Mouse (Mus musculus) stomach, embryonic 16.5 days (tissue): ENCODE measurements around the gene Smarca4. TPM values are rescaled to one million over a fixed set of nuclear protein-coding genes. Genes with fewer than 3 reads are reported as not detected.

ENCODE experiments used
- microRNA counts: library from miRNA; unstranded; fragments of <30 nt; microRNA quantifications from one replicate; lab custom pipeline; 2016
- microRNA-seq: library from miRNA; unstranded; fragments of <30 nt; microRNA quantifications from one replicate; pipeline ENCODE4, GENCODE M21; 2016
- polyA plus RNA-seq: library from polyadenylated mRNA; unstranded; fragments of >200 nt; fragmentation: Nextera tagmentation; extraction: Ambion mirVana; gene quantifications from 2 replicates; pipeline ENCODE4 v1.2.1, GENCODE M21; 2015

The Smarca4 gene
- polyA plus RNA-seq, 1 experiment from 2014 or later = 63.2 TPM

MicroRNAs within 50 kb of the gene (microRNA counts, 519-probe panel; counts per million panel counts)
- microRNA mmu-miR-1946b (lab: Ali Mortazavi, UCI) = not detected

Small RNA genes within 50 kb of the gene (microRNA-seq; reads per million reads assigned to microRNA genes)
- gene Mir1946b = not detected

Other genes starting within 250 kb of the Smarca4 start
- 144 and 147 TPM in 2 replicates for gene Ilf3, start 248.3 kb upstream of the Smarca4 start, polyA plus RNA-seq
- gene Qtrt1, start 204.3 kb upstream of the Smarca4 start, polyA plus RNA-seq = 51.1 and 51.4 TPM in 2 replicates
- gene Dnm2, start 191.3 kb upstream of the Smarca4 start, polyA plus RNA-seq = 81.4 and 97.2 TPM in 2 replicates
- 78.5 and 80.6 TPM in 2 replicates for gene Tmed1, start 105.9 kb upstream of the Smarca4 start, polyA plus RNA-seq
- 5.9 and 6.0 TPM in 2 replicates for gene AB124611, start 90.0 kb upstream of the Smarca4 start, polyA plus RNA-seq
- gene Carm1, start 69.3 kb upstream of the Smarca4 start, polyA plus RNA-seq = 15.6 and 16.1 TPM in 2 replicates
- 19.9 and 22.9 TPM in 2 replicates for gene Timm29, start 23.4 kb upstream of the Smarca4 start, polyA plus RNA-seq
- 34.0 and 39.4 TPM in 2 replicates for gene Yipf2, start 23.3 kb upstream of the Smarca4 start, polyA plus RNA-seq
- gene Ldlr, start 107.3 kb downstream of the Smarca4 start, polyA plus RNA-seq = 62.2 and 69.3 TPM in 2 replicates
- 83.7 and 87.5 TPM in 2 replicates for gene Spc24, start 144.1 kb downstream of the Smarca4 start, polyA plus RNA-seq
- gene Kank2, start 182.6 kb downstream of the Smarca4 start, polyA plus RNA-seq = 11.2 and 11.6 TPM in 2 replicates
- 6.4 TPM in 2 replicates for gene Angptl8, start 219.3 kb downstream of the Smarca4 start, polyA plus RNA-seq
- 39.4 and 41.6 TPM in 2 replicates for gene Dock6, start 236.5 kb downstream of the Smarca4 start, polyA plus RNA-seq